Mouse (Mus musculus): ENCODE data around the gene Ppp1r16b. TPM values are rescaled to one million over a fixed set of nuclear protein-coding genes. Genes with fewer than 3 reads are reported as not detected.

The Ppp1r16b gene
- total RNA-seq (2021) = 10 to 100 TPM; 17.0 to 20.2 TPM
- long read RNA-seq, experiment 1, partial matches to known transcripts = 0 of 4 reads
- long read RNA-seq, experiment 1, other reads (novel, unspliced or antisense) = 4 of 4 reads
- long read RNA-seq, experiment 2, partial matches to known transcripts = 0 of 1 reads
- long read RNA-seq, experiment 2, other reads (novel, unspliced or antisense) = 1 of 1 reads

DNA sequence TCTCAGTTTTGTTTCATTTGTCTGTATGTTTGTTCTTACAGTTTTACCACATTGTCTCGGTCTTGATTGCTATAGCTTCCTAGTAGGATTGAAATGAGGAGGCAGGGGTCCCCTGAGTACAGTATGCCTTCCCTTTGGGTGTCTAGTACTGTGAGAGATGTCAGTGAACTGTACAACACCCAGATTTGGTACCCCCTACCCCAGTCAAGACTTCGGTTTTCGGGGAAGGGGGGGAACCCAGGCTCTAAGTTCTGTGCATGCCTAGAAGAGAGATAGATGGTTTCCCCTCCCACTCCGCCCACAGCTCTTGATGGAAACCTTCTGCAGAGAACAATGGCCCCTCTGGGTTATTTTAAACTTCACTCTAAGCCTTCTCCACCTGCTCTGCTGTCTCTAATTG is at the start of gene Ppp1r16b:
Gene Ppp1r16b, plus strand, starts transcription at position 301 of the 400 bp plus-strand sequence.
- DNase-seq = no peak
- intact Hi-C loops (cut with DNase I) = loop anchor here (5.0 kb wide), 2 partner anchors 37 to 77 kb away; no protein-coding TSS in a partner anchor

- no peak for DNase-seq
- intact Hi-C loops (cut with DNase I) = no loop called here
Observed at GRCm38 (mm10) chr2:158615702-158616101, 49.5 kb upstream of the Ppp1r16b start.

DNA sequence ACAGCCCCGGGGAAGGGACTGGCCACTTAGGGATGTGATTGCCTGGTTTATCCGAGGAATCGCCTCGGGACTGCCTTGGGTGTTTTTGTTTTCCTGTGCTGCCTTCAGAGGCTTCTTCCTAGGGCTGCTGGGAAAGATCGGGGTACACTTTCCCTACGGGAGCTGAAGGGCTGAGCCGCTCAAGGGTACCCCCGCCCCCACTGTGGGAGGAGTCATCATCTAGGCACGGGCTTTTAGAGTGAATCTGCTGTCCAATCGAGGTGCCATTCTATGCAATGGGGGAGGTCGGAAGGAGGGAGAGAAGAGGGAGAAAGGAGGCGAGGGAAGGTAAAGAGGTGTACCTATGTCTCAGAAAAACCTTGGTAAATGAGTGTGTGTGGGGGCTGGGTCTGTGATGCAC is 48.9 kb upstream of the Ppp1r16b start:
- DNase-seq = no peak

DNA sequence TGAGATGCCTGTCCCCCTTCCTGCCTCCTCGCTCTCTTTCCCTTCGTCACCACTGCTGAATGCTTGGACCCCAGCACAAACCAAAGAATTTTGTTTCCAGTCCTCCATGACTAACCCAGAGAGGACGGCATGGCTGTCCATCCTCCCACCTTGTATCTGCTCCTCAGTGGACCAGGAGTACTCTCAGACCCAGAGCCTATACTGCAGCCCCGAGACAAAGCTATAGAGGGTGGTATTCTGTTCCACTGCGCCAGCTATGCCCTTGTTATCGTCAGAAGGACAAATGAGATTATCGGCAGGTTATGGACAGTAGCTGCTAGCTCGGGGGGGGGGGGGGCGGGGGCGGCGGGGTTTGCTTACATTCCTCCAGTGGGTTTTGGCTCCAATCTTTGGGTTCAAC is 48.4 kb upstream of the Ppp1r16b start:
- DNase-seq = no peak
- intact Hi-C loops (cut with DNase I) = no loop called here

More for the DNA sequence above, 48.9 kb upstream of the Ppp1r16b start:
- intact Hi-C loops (cut with DNase I) = no loop called here

DNA sequence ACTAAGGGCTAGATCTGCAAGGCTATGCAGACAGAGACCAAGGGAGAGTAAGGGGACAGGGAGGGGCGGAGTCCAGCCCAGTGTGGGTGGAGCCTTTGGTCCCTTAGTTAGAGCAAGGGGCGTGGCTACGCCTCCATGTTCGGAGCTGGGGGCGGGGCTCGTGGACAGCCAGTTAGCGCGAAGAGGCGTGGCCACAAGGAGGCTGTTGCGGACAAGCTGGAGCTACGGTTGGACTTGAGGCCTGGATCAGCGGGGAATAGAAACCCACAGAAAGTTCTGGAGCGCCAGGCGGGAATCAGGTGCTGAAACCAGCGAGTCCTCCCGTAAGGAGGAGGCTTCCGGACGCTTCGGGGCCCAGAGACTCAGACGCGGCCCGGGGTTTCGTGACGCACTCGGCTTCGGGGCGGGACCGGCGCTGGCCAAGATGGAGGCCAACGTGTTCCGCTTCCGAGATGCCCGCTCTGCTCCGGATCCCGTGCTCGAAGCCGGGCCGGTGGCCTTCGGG is 40.4 kb upstream of the Ppp1r16b start, which contains the start of gene Actr5:
Gene Actr5, plus strand, starts transcription at position 171 of the 505 bp plus-strand sequence.
- intact Hi-C loops (cut with DNase I) = no loop called here
- DNase-seq = peak; percentile 92 to 93

DNA sequence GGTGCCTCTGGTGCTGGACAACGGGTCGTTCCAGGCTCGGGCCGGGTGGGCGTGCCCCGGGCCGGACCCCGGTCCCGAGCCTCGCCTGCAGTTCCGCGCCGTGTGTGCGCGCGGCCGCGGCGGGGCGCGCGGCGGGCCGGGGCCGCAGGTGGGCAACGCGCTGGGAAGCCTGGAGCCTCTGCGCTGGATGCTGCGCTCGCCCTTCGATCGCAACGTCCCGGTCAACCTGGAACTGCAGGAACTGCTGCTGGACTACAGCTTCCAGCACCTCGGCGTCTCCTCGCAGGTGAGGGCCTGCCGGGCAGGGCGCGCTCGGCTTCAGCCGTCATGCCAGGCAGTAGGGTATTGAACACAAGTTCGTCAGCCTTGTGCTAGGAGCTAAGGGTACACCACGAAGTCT is 40.0 kb upstream of the Ppp1r16b start:
- DNase-seq = peak in 1 of 2 experiments; percentile 30
- intact Hi-C loops (cut with DNase I) = no loop called here

- intact Hi-C loops (cut with DNase I) = loop anchor here (2.0 kb wide), 1 partner anchor 75 kb away; no protein-coding TSS in a partner anchor
Observed at GRCm38 (mm10) chr2:158625697-158626096, 39.5 kb upstream of the Ppp1r16b start.

DNA sequence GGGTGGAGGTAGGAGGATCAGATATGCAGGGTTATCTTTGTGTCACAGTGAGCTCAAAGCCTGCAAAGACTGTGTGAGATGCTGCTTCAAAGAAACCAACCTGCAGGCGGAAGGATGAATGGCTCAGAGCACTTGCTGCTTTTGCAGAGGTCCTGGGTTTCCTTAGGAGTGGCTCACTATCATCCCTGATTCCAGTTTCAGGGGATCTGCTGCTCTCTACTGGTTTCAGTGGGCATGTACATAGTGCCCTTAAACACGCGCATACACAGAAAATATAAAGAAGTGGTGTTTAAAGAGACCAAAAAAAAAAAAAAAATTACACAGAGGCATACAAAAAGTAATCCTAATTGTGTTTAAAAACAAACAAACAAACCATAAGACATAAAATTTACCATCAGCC is 36.3 kb upstream of the Ppp1r16b start:
- intact Hi-C loops (cut with DNase I) = no loop called here
- DNase-seq = no peak

More at GRCm38 (mm10) chr2:158625697-158626096, 39.5 kb upstream of the Ppp1r16b start:
- no peak for DNase-seq

DNA sequence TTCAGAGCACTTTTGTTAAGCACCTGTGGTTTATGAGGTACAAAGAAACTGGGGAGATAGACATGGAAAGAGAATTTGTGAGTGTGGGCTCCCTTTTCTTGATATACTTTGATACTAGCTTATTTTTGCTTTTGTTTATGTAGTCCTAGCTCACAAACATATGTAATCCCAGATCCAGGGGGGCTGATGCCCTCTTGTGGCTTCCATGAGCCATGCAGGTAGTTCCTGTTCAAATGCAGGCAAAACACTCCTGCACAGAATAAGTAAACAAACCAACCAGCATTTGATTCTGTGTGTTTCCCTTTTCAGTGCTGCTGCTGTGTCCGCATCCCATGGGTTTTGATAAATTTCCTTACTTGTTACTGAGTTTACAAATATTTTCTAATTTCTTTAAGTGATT is 35.8 kb upstream of the Ppp1r16b start:
- intact Hi-C loops (cut with DNase I) = no loop called here

GRCm38 (mm10) chr2:158631873-158632272 is 33.3 kb upstream of the Ppp1r16b start:
- DNase-seq = no peak
- intact Hi-C loops (cut with DNase I) = no loop called here

More for the DNA sequence above, 35.8 kb upstream of the Ppp1r16b start:
- peak in 1 of 2 experiments; percentile 26 for DNase-seq

DNA sequence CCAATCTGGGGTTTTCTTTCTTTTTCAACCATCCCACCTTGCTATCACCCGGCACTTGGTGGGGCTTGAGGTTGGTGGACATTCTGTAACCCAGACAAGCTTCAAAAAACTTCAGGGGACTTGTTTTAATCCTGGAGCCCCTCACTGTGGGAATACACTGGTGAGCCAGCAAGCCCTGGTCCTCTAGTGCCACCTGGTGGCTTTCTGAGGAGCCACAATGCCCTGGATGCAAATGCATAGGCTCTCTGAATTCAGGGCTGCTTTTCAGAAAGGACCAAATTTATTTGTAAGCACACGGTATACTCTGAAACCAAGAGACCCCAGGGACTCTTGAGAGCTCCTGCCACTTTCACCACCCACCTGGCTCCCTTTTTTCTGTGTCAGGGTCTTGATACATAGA is 23.3 kb upstream of the Ppp1r16b start:
- intact Hi-C loops (cut with DNase I) = loop anchor here (2.0 kb wide), 1 partner anchor 95 kb away; no protein-coding TSS in a partner anchor
- DNase-seq = peak; percentile 71 to 81

DNA sequence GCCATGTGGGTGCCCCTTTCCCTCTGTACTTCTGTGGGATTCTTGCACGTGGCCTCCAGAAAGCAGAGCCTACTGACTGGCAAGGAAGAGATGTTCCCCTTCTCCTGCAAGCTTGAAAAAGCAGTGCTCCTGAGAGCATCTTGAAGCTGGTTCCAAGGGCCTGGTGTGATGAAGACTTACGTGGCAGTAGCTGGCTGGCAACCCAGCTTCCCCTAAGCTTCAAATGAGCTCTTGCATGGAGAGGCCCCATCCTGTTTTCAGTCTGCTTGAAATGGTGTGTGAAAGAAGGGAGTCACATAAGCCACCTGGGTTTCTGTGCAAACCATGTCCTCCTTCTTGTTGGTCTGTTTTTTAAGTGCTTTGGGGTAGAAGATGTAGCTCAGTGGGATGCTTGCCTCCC is 22.6 kb upstream of the Ppp1r16b start:
- intact Hi-C loops (cut with DNase I) = loop anchor here (2.0 kb wide), 1 partner anchor 96 kb away; no protein-coding TSS in a partner anchor
- DNase-seq = no peak

DNA sequence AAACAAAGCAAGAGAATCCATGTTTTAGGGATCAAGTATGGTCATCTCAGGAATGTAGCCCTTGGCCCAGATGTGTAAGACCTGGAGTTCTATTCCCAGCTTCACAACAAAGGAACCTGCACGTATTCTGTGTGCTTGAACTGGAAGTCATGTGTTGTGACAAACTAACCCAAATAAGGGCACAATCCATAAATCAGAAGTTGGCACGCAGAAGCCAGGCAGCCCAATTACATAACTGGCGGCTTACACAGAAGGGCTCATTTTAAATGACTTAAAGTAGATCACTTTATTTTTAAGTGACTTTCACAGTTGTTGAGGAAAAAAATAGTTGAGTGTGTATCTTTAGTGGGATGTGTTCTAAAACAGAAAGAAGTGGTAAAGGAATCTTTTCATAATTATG is 21.4 kb upstream of the Ppp1r16b start:
- no peak for DNase-seq
- intact Hi-C loops (cut with DNase I) = loop anchor here (2.0 kb wide), 1 partner anchor 97 kb away; no protein-coding TSS in a partner anchor

- no peak for DNase-seq
- intact Hi-C loops (cut with DNase I) = loop anchor here (5.0 kb wide), 1 partner anchor 211 kb away; no protein-coding TSS in a partner anchor
Observed at GRCm38 (mm10) chr2:158651159-158651908, 13.9 kb upstream of the Ppp1r16b start.

DNA sequence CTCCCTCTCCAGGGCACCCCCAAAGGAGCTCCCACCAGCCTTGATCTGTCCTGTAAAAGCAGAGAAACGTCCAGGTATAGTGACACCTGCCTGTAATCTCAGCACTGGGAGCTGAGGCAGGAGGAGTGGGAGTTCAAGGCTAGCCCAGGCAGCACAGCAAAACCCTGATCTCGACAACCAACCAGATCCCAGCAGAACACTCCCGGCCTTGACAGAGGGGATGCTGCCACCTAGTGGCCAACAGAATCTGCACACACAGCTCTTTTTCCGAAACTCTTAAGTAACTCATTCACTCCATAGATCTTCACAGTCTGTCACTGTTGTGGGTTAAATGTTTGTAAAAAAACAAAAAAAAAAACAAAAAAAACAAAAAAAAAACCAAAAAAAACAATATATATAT is 12.2 kb upstream of the Ppp1r16b start:
- intact Hi-C loops (cut with DNase I) = loop anchor here (5.0 kb wide), 1 partner anchor 209 kb away; no protein-coding TSS in a partner anchor
- DNase-seq = peak; percentile 77 to 83

DNA sequence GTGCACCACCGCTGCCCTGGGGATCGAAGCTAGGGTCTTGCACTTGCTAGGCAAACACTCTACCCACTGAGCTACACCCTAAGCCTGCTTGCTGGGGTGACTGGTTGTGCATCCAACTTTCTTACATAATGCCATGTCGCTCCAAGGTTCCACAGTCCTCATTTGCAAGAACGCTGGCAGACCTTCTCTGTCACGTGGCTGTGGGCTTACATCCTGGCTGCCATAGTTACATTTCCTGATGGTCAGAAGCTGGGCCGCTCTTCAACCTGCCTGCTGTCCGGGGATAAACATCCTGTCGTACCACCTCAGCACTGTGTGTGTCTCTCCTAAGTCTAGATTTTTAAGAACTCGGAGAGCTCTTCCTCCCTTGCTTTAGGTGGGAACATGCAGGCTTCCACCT is 10.5 kb upstream of the Ppp1r16b start:
- peak; percentile 23 to 34 for DNase-seq
- intact Hi-C loops (cut with DNase I) = loop anchor here (2.0 to 5.0 kb wide), 2 partner anchors 90 to 208 kb away; no protein-coding TSS in a partner anchor

DNA sequence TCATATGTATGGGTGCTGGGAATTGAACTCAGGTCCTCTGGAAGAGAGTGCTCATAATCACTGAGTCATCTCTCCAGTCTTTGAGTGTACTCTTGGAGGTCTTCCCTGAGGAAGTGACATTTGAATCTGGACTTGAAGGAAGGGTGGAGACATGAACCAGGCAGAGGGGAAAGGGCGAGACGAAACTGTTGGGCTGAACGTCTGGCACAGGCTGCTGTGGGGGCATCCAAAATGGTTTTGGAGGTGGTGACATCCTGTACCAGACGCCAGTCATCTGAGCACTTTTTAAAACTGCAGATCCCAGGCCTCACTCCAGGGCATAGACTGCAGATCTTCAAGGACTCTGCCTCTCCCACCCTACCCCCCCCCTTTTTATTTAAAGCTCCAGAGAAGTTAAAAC is 9.4 kb upstream of the Ppp1r16b start:
- intact Hi-C loops (cut with DNase I) = loop anchor here (2.0 kb wide), 1 partner anchor 89 kb away; no protein-coding TSS in a partner anchor
- DNase-seq = no peak

DNA sequence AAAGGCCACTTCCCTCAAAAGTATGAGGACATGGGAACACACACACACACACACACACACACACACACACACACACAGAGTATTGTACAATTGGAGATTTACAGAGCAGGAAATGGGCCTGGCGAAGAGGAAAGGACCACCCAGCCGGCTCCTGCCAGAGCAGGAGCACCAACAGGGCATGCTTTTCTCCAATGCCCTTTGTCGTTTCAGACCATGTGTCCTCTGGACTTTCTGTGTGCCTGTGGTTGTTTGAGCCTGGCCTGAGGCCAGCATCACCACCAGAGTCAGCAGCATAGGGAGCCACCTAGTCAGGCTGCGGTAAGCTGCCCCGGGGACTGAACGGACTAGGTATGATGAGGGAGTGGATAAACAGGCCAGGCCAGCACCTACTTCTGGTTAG is 6.4 kb upstream of the Ppp1r16b start:
- DNase-seq = peak in 1 of 2 experiments; percentile 42
- intact Hi-C loops (cut with DNase I) = no loop called here

- intact Hi-C loops (cut with DNase I) = no loop called here
- DNase-seq = no peak
Observed at GRCm38 (mm10) chr2:158659346-158659745, 5.9 kb upstream of the Ppp1r16b start.

- no peak for DNase-seq
- intact Hi-C loops (cut with DNase I) = loop anchor here (5.0 kb wide), 2 partner anchors 36 to 76 kb away; no protein-coding TSS in a partner anchor
Observed at GRCm38 (mm10) chr2:158666071-158666800, 1.0 kb downstream of the Ppp1r16b start.

All from heart, postnatal 14 days (tissue).